Mouse (Mus musculus): ENCODE data around the gene Scube1. TPM values are rescaled to one million over a fixed set of nuclear protein-coding genes. Genes with fewer than 3 reads are reported as not detected.

The Scube1 gene
- total and polyA plus RNA-seq, 2 experiments from 2014 or later = 4.7 to 14.9 TPM

- H3K27ac ChIP-seq (ENCODE audit: low read depth, low read length) = no peak overlapping the region
- no peaks in the 10 kb centered on the region for H3K9me3 ChIP-seq (ENCODE audit: low read length)
- WGBS = 90% methylated on average over 11 of the region's 11 CpGs
- no peaks in the 10 kb centered on the region for H3K36me3 ChIP-seq (ENCODE audit: insufficient read depth, low read length)
- H3K4me1 ChIP-seq (ENCODE audit: insufficient read depth, low read length) = no peaks in the 10 kb centered on the region
- H3K9ac ChIP-seq (replicated peaks; ENCODE audit: low read length, poor library complexity, severe bottlenecking) = no peak overlapping the region
- no peak for DNase-seq (ENCODE audit: low spot score)
- no peak for ATAC-seq (ENCODE audit: low FRiP score)
- H3K4me2 ChIP-seq (ENCODE audit: low read depth, low read length, poor library complexity, severe bottlenecking) = no peak overlapping the region
- no peaks in the 10 kb centered on the region for H3K27me3 ChIP-seq (ENCODE audit: insufficient read depth, low read length)
- no peak for TF ChIP-seq CTCF (IDR thresholded peaks at IDR 0.05)
- H3K4me3 ChIP-seq (ENCODE audit: low read depth, low read length) = no peak overlapping the region
Measured at GRCm38 (mm10) chr15:83695159-83695558, 29.7 kb downstream of the Scube1 start.

GRCm38 (mm10) chr15:83691901-83692361, 32.9 kb downstream of the Scube1 start:
- Histone ChIP-seq H3K9ac (replicated peaks; ENCODE audit: low read length, poor library complexity, severe bottlenecking) (no peak overlapping the region), H3K36me3 (ENCODE audit: insufficient read depth, low read length) (no peaks in the 10 kb centered on the region), H3K4me2 (ENCODE audit: low read depth, low read length, poor library complexity, severe bottlenecking) (no peak overlapping the region), H3K4me3 (ENCODE audit: low read depth, low read length) (no peak overlapping the region), H3K4me1 (ENCODE audit: insufficient read depth, low read length) (no peaks in the 10 kb centered on the region), H3K27me3 (ENCODE audit: insufficient read depth, low read length) (no peaks in the 10 kb centered on the region), H3K9me3 (ENCODE audit: low read length) (no peaks in the 10 kb centered on the region), H3K27ac (ENCODE audit: low read depth, low read length) (no peak overlapping the region)
- no peak for ATAC-seq (ENCODE audit: low FRiP score)
- no peak for DNase-seq (ENCODE audit: low spot score)
- 58% methylated on average over 8 of the region's 8 CpGs for WGBS
- no peak for TF ChIP-seq CTCF (IDR thresholded peaks at IDR 0.05)

- Histone ChIP-seq H3K9ac (replicated peaks; ENCODE audit: low read length, poor library complexity, severe bottlenecking) (no peak overlapping the region), H3K4me2 (ENCODE audit: low read depth, low read length, poor library complexity, severe bottlenecking) (no peak overlapping the region), H3K4me3 (ENCODE audit: low read depth, low read length) (no peak overlapping the region), H3K27ac (ENCODE audit: low read depth, low read length) (no peak overlapping the region), H3K36me3 (ENCODE audit: insufficient read depth, low read length) (no peaks in the 10 kb centered on the region), H3K9me3 (ENCODE audit: low read length) (no peaks in the 10 kb centered on the region), H3K4me1 (ENCODE audit: insufficient read depth, low read length) (no peaks in the 10 kb centered on the region), H3K27me3 (ENCODE audit: insufficient read depth, low read length) (no peaks in the 10 kb centered on the region)
- 90% methylated on average over 12 of the region's 12 CpGs for WGBS
- ATAC-seq (ENCODE audit: low FRiP score) (no peak), DNase-seq (ENCODE audit: low spot score) (no peak)
- no peak for TF ChIP-seq CTCF (IDR thresholded peaks at IDR 0.05)
Measured at GRCm38 (mm10) chr15:83689946-83690345, 34.9 kb downstream of the Scube1 start.

GRCm38 (mm10) chr15:83686601-83687000, 38.2 kb downstream of the Scube1 start:
- 61% methylated on average over 9 of the region's 9 CpGs for WGBS
- no peaks in the 10 kb centered on the region for H3K4me1 ChIP-seq (ENCODE audit: insufficient read depth, low read length)
- no peaks in the 10 kb centered on the region for H3K27me3 ChIP-seq (ENCODE audit: insufficient read depth, low read length)
- no peak for ATAC-seq (ENCODE audit: low FRiP score)
- no peak overlapping the region for H3K4me3 ChIP-seq (ENCODE audit: low read depth, low read length)
- TF ChIP-seq CTCF (IDR thresholded peaks at IDR 0.05) = no peak
- H3K4me2 ChIP-seq (ENCODE audit: low read depth, low read length, poor library complexity, severe bottlenecking) = no peak overlapping the region
- no peak for DNase-seq (ENCODE audit: low spot score)
- H3K27ac ChIP-seq (ENCODE audit: low read depth, low read length) = no peak overlapping the region
- no peaks in the 10 kb centered on the region for H3K9me3 ChIP-seq (ENCODE audit: low read length)
- no peak overlapping the region for H3K9ac ChIP-seq (replicated peaks; ENCODE audit: low read length, poor library complexity, severe bottlenecking)
- H3K36me3 ChIP-seq (ENCODE audit: insufficient read depth, low read length) = no peaks in the 10 kb centered on the region

GRCm38 (mm10) chr15:83685950-83686349, 38.9 kb downstream of the Scube1 start:
- H3K9me3 ChIP-seq (ENCODE audit: low read length) = no peaks in the 10 kb centered on the region
- DNase-seq (ENCODE audit: low spot score) (no peak), ATAC-seq (ENCODE audit: low FRiP score) (no peak)
- H3K27me3 ChIP-seq (ENCODE audit: insufficient read depth, low read length) = no peaks in the 10 kb centered on the region
- no peaks in the 10 kb centered on the region for H3K4me1 ChIP-seq (ENCODE audit: insufficient read depth, low read length)
- no peak overlapping the region for H3K9ac ChIP-seq (replicated peaks; ENCODE audit: low read length, poor library complexity, severe bottlenecking)
- no peak overlapping the region for H3K4me3 ChIP-seq (ENCODE audit: low read depth, low read length)
- no peak for TF ChIP-seq CTCF (IDR thresholded peaks at IDR 0.05)
- H3K27ac ChIP-seq (ENCODE audit: low read depth, low read length) = no peak overlapping the region
- WGBS = 97% methylated on average over 3 of the region's 3 CpGs
- H3K4me2 ChIP-seq (ENCODE audit: low read depth, low read length, poor library complexity, severe bottlenecking) = no peak overlapping the region
- no peaks in the 10 kb centered on the region for H3K36me3 ChIP-seq (ENCODE audit: insufficient read depth, low read length)

- Histone ChIP-seq H3K27ac (ENCODE audit: low read depth, low read length) (no peak overlapping the region), H3K9ac (replicated peaks; ENCODE audit: low read length, poor library complexity, severe bottlenecking) (no peak overlapping the region), H3K36me3 (ENCODE audit: insufficient read depth, low read length) (no peaks in the 10 kb centered on the region), H3K9me3 (ENCODE audit: low read length) (no peaks in the 10 kb centered on the region), H3K4me2 (ENCODE audit: low read depth, low read length, poor library complexity, severe bottlenecking) (no peak overlapping the region), H3K4me3 (ENCODE audit: low read depth, low read length) (no peak overlapping the region), H3K4me1 (ENCODE audit: insufficient read depth, low read length) (no peaks in the 10 kb centered on the region; the same call in 1 of the 2 replicates), H3K27me3 (ENCODE audit: insufficient read depth, low read length) (no peaks in the 10 kb centered on the region)
- DNase-seq (ENCODE audit: low spot score) = no peak
- TF ChIP-seq CTCF (IDR thresholded peaks at IDR 0.05) = no peak
- no peak for ATAC-seq (ENCODE audit: low FRiP score)
- WGBS = 70% methylated on average over 15 of the region's 15 CpGs
Measured at GRCm38 (mm10) chr15:83683051-83683561, 41.7 kb downstream of the Scube1 start.

Data from midbrain, postnatal 0 days (tissue).